Mouse (Mus musculus) forebrain, embryonic 16.5 days (tissue): ENCODE measurements at regions not wholly inside any gene's neighbourhood (a gene's known extent, or its start where the extent isn't known, plus 50 kb on each side); places are given as distances from the start of the nearest gene placed in this dataset.

ENCODE experiments used
- ATAC-seq: fragments of 200-750 bp; cut with Nextera tagmentation; 2 replicates; pipeline ENCODE4 v1.8.0; 2017; ENCODE audit warnings: mild to moderate bottlenecking, moderate library complexity
- H3K27ac ChIP-seq: fragments of 300-500 bp; sonication (generic); 2 replicates; pipeline ENCODE4 v1.5.1; 2014; ENCODE audit warnings: low read length, control low read depth
- H3K27me3 ChIP-seq: fragments of 300-500 bp; sonication (generic); replicated peaks from 2 replicates; pipeline ENCODE4 v1.6.1; 2014; ENCODE audit warnings: low read length; ENCODE audit not compliant: control insufficient read depth, insufficient read depth
- H3K36me3 ChIP-seq: fragments of 300-500 bp; sonication (generic); 2 replicates; pipeline ENCODE4 v1.6.1; 2014; ENCODE audit not compliant: control insufficient read depth, insufficient read depth
- H3K4me1 ChIP-seq: fragments of 300-500 bp; sonication (generic); replicated peaks from 2 replicates; pipeline ENCODE4 v1.6.1; 2014; ENCODE audit warnings: low read length; ENCODE audit not compliant: control insufficient read depth, insufficient read depth
- H3K4me2 ChIP-seq: fragments of 300-500 bp; sonication (generic); 2 replicates; pipeline ENCODE4 v1.6.1; 2014; ENCODE audit warnings: mild to moderate bottlenecking, low read length, control low read depth
- H3K4me3 ChIP-seq: fragments of 300-500 bp; sonication (generic); replicated peaks from 2 replicates; pipeline ENCODE4 v1.5.1; 2014; ENCODE audit warnings: mild to moderate bottlenecking, low read length, control low read depth
- H3K9ac ChIP-seq: fragments of 300-500 bp; sonication (generic); replicated peaks from 2 replicates; pipeline ENCODE4 v1.6.1; 2014; ENCODE audit warnings: low read depth, low read length, control low read depth
- H3K9me3 ChIP-seq: fragments of 300-500 bp; sonication (generic); 2 replicates; pipeline ENCODE4 v1.6.1; 2016; ENCODE audit warnings: low read length; ENCODE audit not compliant: control insufficient read depth
- WGBS: fragments of 180-500 bp; shearing (Covaris S2); extraction: QIAGEN DNeasy Blood & Tissue Kit; methylation state at CpG from one replicate; pipeline ENCODE4 v1.1.7; 2014; 5-methylcytosine and 5-hydroxymethylcytosine counted together

- Histone ChIP-seq H3K27me3 (no peaks in the 10 kb centered on the region), H3K9ac (no peak overlapping the region), H3K27ac (no peak overlapping the region), H3K4me3 (no peak overlapping the region), H3K9me3 (no peaks in the 10 kb centered on the region), H3K36me3 (no peaks in the 10 kb centered on the region), H3K4me2 (no peak overlapping the region), H3K4me1 (no peaks in the 10 kb centered on the region)
- ATAC-seq, result peak; percentile 83
These were observed 453.4 kb upstream of the Foxg1 start for GRCm38 (mm10) chr12:48929035-48929434.

GRCm38 (mm10) chr12:48946505-48946904, 436.0 kb upstream of the Foxg1 start:
- no peaks in the 10 kb centered on the region for H3K36me3 ChIP-seq
- no peak overlapping the region for H3K4me3 ChIP-seq
- no peak for ATAC-seq
- H3K4me1 ChIP-seq, result no peaks in the 10 kb centered on the region
- H3K9ac ChIP-seq, result no peak overlapping the region
- no peaks in the 10 kb centered on the region for H3K27me3 ChIP-seq
- H3K27ac ChIP-seq, result no peak overlapping the region
- H3K4me2 ChIP-seq, result no peak overlapping the region
- H3K9me3 ChIP-seq, result no peaks in the 10 kb centered on the region

GRCm38 (mm10) chr12:48959289-48960005, 423.0 kb upstream of the Foxg1 start:
- no peaks in the 10 kb centered on the region for H3K36me3 ChIP-seq
- peak; percentile 84 for ATAC-seq
- no peak overlapping the region for H3K27ac ChIP-seq
- H3K9ac ChIP-seq, result no peak overlapping the region
- H3K9me3 ChIP-seq, result no peaks in the 10 kb centered on the region
- H3K4me1 ChIP-seq, result peaks cover 6% of the 10 kb centered on the region
- H3K27me3 ChIP-seq, result no peaks in the 10 kb centered on the region
- H3K4me2 ChIP-seq, result no peak overlapping the region; the same call in 1 of the 2 replicates
- 12% methylated on average over 6 of the region's 6 CpGs for WGBS
- H3K4me3 ChIP-seq, result no peak overlapping the region

GRCm38 (mm10) chr12:48960056-48960455, 422.4 kb upstream of the Foxg1 start:
- Histone ChIP-seq H3K4me1 (peaks cover 6% of the 10 kb centered on the region), H3K9me3 (no peaks in the 10 kb centered on the region)
- 56% methylated on average over 4 of the region's 4 CpGs for WGBS

GRCm38 (mm10) chr12:48963451-48963850, 419.0 kb upstream of the Foxg1 start:
- Histone ChIP-seq H3K9ac (no peak overlapping the region), H3K4me3 (no peak overlapping the region), H3K4me1 (peaks cover 6% of the 10 kb centered on the region), H3K4me2 (no peak overlapping the region), H3K9me3 (no peaks in the 10 kb centered on the region), H3K36me3 (no peaks in the 10 kb centered on the region), H3K27ac (no peak overlapping the region), H3K27me3 (no peaks in the 10 kb centered on the region)
- ATAC-seq, result no peak
- 93% methylated on average over 3 of the region's 3 CpGs for WGBS

More at GRCm38 (mm10) chr12:48960056-48960455, 422.4 kb upstream of the Foxg1 start:
- Histone ChIP-seq H3K9ac (no peak overlapping the region), H3K36me3 (no peaks in the 10 kb centered on the region), H3K27me3 (no peaks in the 10 kb centered on the region), H3K4me2 (no peak overlapping the region), H3K4me3 (no peak overlapping the region), H3K27ac (no peak overlapping the region)
- ATAC-seq, result no peak
